Mouse (Mus musculus) Patski (cell line): ENCODE measurements around the gene Kcnmb2. TPM values are rescaled to one million over a fixed set of nuclear protein-coding genes. Genes with fewer than 3 reads are reported as not detected.

Experiments used
- ATAC-seq: fragments of 100-300 bp; one replicate; pipeline ENCODE4 v1.8.0; 2021
- CTCF ChIA-PET: fragments of 350-600 bp; sonication (Branson Sonifier 250); formaldehyde crosslinking; loops from one replicate; lab custom pipeline; 2022; ENCODE audit warnings: inconsistent platforms; lab: Charles Lee
- POLR2A ChIA-PET: fragments of 350-600 bp; sonication (Branson Sonifier 250); formaldehyde crosslinking; loops from one replicate; lab custom pipeline; 2022; ENCODE audit warnings: antibody characterized with exemption, inconsistent platforms; lab: Charles Lee
- DNase-seq: peaks from one replicate; pipeline ENCODE4 v3.0.0-alpha.2; 2011; ENCODE audit warnings: low read depth, low spot score
- H3K27me3 ChIP-seq: fragments of 371-371 bp; one replicate; pipeline ENCODE4 v1.5.1; 2021
- CTCF ChIP-seq: fragments of 100-300 bp; IDR thresholded peaks from one replicate; pipeline ENCODE4 v1.5.1; 2021
- in situ Hi-C: fragments of 300-500 bp; cut with MboI; formaldehyde crosslinking; loops from 3 replicates; pipeline ENCODE4 v1.11.1; 2018; ENCODE audit warnings: low pct_unique_long_range_greater_than_20kb, mixed read lengths
- polyA plus RNA-seq: library from polyadenylated mRNA; unstranded; gene quantifications from one replicate; pipeline ENCODE4 v1.2.3, GENCODE M21; 2021

Gene Kcnmb2
- polyA plus RNA-seq, 1 experiment from 2014 or later: not detected

DNA sequence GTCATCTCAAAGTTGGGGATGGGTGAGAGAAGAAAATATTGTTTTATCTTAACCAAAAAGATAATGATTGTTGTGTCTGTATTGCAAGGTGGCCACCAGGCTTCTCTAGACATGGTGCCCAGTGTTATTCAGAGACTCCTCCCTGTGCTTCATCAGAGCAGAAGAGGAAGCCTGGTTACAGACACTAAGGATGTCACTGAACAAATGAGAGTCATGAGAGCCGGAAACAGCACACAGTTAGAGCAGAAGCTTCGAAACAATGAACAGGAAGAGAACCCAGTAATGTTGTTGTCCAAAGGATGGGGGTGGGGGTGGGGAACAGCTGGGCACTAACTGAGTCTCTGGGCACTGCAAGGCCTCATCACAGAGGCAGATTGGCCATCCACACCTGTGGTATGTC lies 324.4 kb downstream of the Kcnmb2 start:
- POLR2A ChIA-PET: no interaction called here
- H3K27me3 ChIP-seq: peaks cover 14% of the 10 kb centered on the region
- ATAC-seq: no peak
- no peak for DNase-seq
- in situ Hi-C loops: no loop called here
- CTCF ChIA-PET: no interaction called here
- TF ChIP-seq CTCF: no peak

DNA sequence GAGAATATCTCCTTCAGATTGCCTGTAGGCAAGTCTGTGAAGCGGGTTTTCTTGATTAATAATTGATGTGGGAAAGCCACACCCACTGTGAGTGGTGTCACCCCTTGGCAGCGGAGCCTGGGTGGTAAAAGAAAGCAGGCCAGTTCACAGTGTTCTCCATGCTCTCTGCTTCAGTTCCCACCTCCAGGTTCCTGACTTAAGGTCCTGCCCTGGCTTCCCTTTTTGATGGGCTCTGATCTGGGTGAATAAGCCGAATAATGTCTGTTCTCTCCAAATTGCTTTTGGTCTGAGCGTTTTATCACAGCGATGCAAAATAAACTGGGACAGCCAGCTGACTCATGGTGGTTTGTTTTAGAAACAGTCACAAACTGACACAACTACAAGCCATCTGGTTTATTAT lies 334.5 kb downstream of the Kcnmb2 start:
- TF ChIP-seq CTCF: no peak
- DNase-seq: no peak
- ATAC-seq: no peak
- ChIA-PET POLR2A (interaction anchor here (1.6 kb wide), 1 partner anchor 11 kb away, joined by 3 read pairs; no protein-coding TSS in a partner anchor), CTCF (interaction anchor here (1.2 to 2.4 kb wide), 2 partner anchors 9 to 11 kb away, joined by 3 to 4 read pairs; no protein-coding TSS in a partner anchor)
- in situ Hi-C loops: no loop called here
- H3K27me3 ChIP-seq: no peaks in the 10 kb centered on the region
